Mouse (Mus musculus): ENCODE data around the gene Armcx6. TPM values are rescaled to one million over a fixed set of nuclear protein-coding genes. Genes with fewer than 3 reads are reported as not detected.
"Not testable (repeated sequence)": the region's sequence is repeated elsewhere in the genome, so short reads cannot be mapped to it uniquely, and the experiment has no call there.

The Armcx6 gene
- polyA plus RNA-seq, 1 experiment = 1.8 TPM

DNA sequence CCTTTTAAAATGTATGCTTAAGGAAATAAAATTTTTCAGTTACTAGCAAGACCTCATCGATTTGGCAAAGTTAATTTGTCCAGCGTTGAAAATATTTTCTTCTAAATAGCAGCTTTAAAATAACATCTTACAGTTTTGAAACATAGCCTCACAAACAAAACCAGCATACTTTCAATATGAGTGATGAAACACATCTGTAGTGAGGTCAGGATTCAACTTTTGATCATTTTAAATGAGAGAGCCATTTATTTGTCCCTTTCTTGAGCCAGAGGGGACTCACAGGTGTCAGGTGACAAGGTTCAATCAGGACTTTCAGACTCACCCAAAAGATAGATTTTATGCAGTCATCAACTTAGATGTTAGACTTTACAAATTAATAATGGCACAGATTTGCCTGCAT is 693 bp upstream of the Armcx6 start:
- Histone ChIP-seq H3K36me3 (ENCODE audit: control insufficient read depth, insufficient read depth, low read length) (no peaks in the 10 kb centered on the region), H3K4me1 (ENCODE audit: control insufficient read depth, insufficient read depth, low read length) (0 out of 2 replicates have a peak, but pooled peaks cover 2% of the 10 kb centered on the region), H3K4me3 (ENCODE audit: control insufficient read depth, low read depth, low read length) (no peak overlapping the region), H3K27ac (ENCODE audit: control insufficient read depth, insufficient read depth, low read depth, low read length) (no peak overlapping the region), H3K27me3 (ENCODE audit: control insufficient read depth, insufficient read depth, low read length) (no peaks in the 10 kb centered on the region)
- no peak for TF ChIP-seq POLR2A (IDR thresholded peaks at IDR 0.05; ENCODE audit: control insufficient read depth, low read depth, low read length)
- TF ChIP-seq CTCF (IDR thresholded peaks at IDR 0.05; ENCODE audit: control insufficient read depth, insufficient read depth, insufficient replicate concordance, low read depth, low read length) = no peak

DNA sequence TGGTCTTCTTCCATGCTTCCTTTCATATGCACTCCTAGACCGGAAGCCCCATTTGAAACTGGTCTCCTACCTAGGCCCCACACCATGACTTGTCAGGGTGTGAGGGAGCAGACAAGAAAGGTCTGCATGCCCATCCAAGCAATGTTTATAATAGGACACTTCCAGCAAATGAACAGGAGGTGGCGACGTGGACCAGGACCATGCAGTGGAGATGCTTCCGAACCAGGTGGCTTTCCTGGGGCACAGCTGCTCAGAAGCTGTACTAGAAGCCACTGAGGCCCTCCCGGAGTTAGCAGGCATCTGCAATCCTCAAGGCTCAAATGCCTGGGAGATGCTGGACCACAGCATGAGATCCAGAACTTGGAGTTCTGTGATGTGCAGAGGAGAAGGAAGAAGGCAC is 4.8 kb downstream of the Armcx6 start:
- Histone ChIP-seq H3K4me3 (ENCODE audit: control insufficient read depth, low read depth, low read length) (no peak overlapping the region), H3K36me3 (ENCODE audit: control insufficient read depth, insufficient read depth, low read length) (no peaks in the 10 kb centered on the region), H3K27me3 (ENCODE audit: control insufficient read depth, insufficient read depth, low read length) (no peaks in the 10 kb centered on the region), H3K27ac (ENCODE audit: control insufficient read depth, insufficient read depth, low read depth, low read length) (no peak overlapping the region), H3K4me1 (ENCODE audit: control insufficient read depth, insufficient read depth, low read length) (0 out of 2 replicates have a peak, but pooled peaks cover 2% of the 10 kb centered on the region)
- TF ChIP-seq CTCF (IDR thresholded peaks at IDR 0.05; ENCODE audit: control insufficient read depth, insufficient read depth, insufficient replicate concordance, low read depth, low read length) (peak; percentile 56; the same call in 1 of the 2 replicates), POLR2A (IDR thresholded peaks at IDR 0.05; ENCODE audit: control insufficient read depth, low read depth, low read length) (no peak)

DNA sequence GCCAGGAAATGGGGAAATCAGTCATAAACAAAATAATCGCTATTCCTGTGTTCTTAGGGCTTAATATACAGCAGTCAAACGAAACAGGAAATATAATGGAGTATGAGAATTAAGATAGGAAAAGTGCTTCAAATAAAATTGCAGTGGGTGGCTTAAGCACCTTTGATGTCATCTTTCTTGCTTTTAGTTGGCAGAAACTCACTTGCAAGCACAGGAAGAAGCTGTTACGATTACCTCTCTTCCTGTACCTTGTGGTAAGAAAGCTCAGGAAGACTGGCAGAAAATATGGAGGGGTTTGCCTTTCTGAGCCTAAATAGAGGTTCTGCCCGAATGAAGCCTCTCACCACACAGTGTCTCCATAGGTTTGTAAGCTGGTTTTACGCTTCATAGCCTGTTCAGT is 9.4 kb downstream of the Armcx6 start:
- TF ChIP-seq CTCF (IDR thresholded peaks at IDR 0.05; ENCODE audit: control insufficient read depth, insufficient read depth, insufficient replicate concordance, low read depth, low read length) = no peak
- no peak for TF ChIP-seq POLR2A (IDR thresholded peaks at IDR 0.05; ENCODE audit: control insufficient read depth, low read depth, low read length)
- no peak overlapping the region for H3K4me3 ChIP-seq (ENCODE audit: control insufficient read depth, low read depth, low read length)
- no peaks in the 10 kb centered on the region for H3K27me3 ChIP-seq (ENCODE audit: control insufficient read depth, insufficient read depth, low read length)
- H3K27ac ChIP-seq (ENCODE audit: control insufficient read depth, insufficient read depth, low read depth, low read length) = no peak overlapping the region
- H3K36me3 ChIP-seq (ENCODE audit: control insufficient read depth, insufficient read depth, low read length) = no peaks in the 10 kb centered on the region
- no peaks in the 10 kb centered on the region for H3K4me1 ChIP-seq (ENCODE audit: control insufficient read depth, insufficient read depth, low read length)

DNA sequence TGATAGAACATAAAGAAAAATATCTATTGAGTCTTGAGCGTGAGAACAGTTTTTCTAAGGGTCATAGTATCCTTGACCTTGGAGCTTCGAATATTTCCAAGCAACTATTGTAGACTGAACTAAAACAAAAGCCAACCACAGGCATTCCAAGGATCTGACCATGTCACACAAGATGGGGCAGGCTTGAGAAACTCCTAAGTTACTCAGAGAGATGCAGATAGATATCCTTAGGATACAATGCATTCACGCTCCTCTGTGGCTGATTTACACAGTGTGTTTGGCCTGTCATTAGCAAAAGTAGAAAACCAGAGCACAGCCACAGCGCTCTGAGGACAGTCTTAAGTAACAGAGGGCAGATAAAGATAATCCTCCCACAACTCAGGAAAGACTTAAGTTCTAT is 12.1 kb downstream of the Armcx6 start:
- no peak for TF ChIP-seq CTCF (IDR thresholded peaks at IDR 0.05; ENCODE audit: control insufficient read depth, insufficient read depth, insufficient replicate concordance, low read depth, low read length)
- no peak for TF ChIP-seq POLR2A (IDR thresholded peaks at IDR 0.05; ENCODE audit: control insufficient read depth, low read depth, low read length)
- Histone ChIP-seq H3K4me1 (ENCODE audit: control insufficient read depth, insufficient read depth, low read length) (no peaks in the 10 kb centered on the region), H3K27ac (ENCODE audit: control insufficient read depth, insufficient read depth, low read depth, low read length) (no peak overlapping the region), H3K36me3 (ENCODE audit: control insufficient read depth, insufficient read depth, low read length) (no peaks in the 10 kb centered on the region), H3K4me3 (ENCODE audit: control insufficient read depth, low read depth, low read length) (no peak overlapping the region), H3K27me3 (ENCODE audit: control insufficient read depth, insufficient read depth, low read length) (no peaks in the 10 kb centered on the region)

DNA sequence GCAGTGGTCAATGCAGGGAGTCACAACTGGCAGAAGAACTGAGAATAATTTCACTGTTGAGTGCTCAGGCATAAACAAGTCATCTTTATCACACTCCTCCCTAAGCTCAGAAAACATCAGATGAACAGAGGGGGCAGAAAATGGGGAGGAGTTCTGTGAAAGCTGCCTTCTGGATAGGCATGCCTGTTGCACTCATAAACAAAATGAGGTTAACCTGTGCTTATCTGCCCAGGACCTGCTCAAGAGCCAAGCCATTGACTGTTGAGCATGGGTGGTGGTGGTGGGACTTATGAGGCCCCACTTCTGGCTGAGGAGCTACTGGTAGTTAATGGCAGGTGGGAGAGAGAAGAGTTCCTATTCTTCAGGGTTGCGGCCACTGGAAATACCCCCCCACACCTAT is 13.4 kb downstream of the Armcx6 start:
- Histone ChIP-seq H3K4me1 (ENCODE audit: control insufficient read depth, insufficient read depth, low read length) (no peaks in the 10 kb centered on the region), H3K4me3 (ENCODE audit: control insufficient read depth, low read depth, low read length) (no peak overlapping the region), H3K27me3 (ENCODE audit: control insufficient read depth, insufficient read depth, low read length) (no peaks in the 10 kb centered on the region), H3K36me3 (ENCODE audit: control insufficient read depth, insufficient read depth, low read length) (no peaks in the 10 kb centered on the region), H3K27ac (ENCODE audit: control insufficient read depth, insufficient read depth, low read depth, low read length) (no peak overlapping the region)
- TF ChIP-seq POLR2A (IDR thresholded peaks at IDR 0.05; ENCODE audit: control insufficient read depth, low read depth, low read length) (no peak), CTCF (IDR thresholded peaks at IDR 0.05; ENCODE audit: control insufficient read depth, insufficient read depth, insufficient replicate concordance, low read depth, low read length) (no peak)

DNA sequence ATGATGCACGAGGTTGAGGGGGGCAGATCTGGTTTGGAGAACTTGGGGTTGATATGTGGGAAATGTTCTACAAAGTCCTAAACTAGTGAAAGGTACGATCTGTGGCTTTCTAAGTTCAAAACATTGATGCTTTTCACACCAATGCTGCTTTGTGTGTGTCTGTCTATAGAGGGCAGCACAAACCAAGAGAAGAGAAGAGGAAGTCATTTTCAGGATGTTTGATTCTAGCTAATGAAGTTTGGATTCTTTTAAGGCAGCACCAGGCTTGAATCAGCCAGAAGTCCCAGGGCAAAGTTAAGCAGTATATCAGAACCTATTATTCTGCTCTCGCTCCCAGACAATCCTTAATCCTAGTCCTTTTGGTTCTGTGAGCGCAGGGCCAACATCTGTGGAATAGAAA is 21.4 kb downstream of the Armcx6 start:
- Histone ChIP-seq H3K36me3 (ENCODE audit: control insufficient read depth, insufficient read depth, low read length) (no peaks in the 10 kb centered on the region), H3K27ac (ENCODE audit: control insufficient read depth, insufficient read depth, low read depth, low read length) (no peak overlapping the region), H3K4me3 (ENCODE audit: control insufficient read depth, low read depth, low read length) (no peak overlapping the region), H3K27me3 (ENCODE audit: control insufficient read depth, insufficient read depth, low read length) (no peaks in the 10 kb centered on the region), H3K4me1 (ENCODE audit: control insufficient read depth, insufficient read depth, low read length) (no peaks in the 10 kb centered on the region)
- TF ChIP-seq POLR2A (IDR thresholded peaks at IDR 0.05; ENCODE audit: control insufficient read depth, low read depth, low read length) = no peak
- TF ChIP-seq CTCF (IDR thresholded peaks at IDR 0.05; ENCODE audit: control insufficient read depth, insufficient read depth, insufficient replicate concordance, low read depth, low read length) = no peak

DNA sequence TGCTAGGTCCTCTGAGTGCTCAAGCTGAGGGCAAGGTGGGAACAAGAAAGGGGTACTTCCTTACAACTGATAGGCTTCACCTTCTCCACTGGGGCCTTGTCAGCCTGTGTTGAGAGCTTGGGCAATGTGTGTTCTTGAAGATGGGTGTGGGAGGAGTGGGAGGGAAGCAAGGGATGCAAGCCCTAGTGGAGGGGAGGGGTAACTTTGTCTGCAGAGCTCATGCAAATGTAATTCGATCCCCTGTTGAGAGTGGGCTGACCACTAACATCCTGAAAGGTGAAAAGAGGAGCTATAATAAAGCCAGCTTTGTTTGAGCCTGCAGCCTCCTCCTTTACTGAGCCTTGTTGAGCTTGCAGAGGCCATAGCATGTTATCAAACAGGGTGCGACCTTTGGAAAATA is 27.5 kb downstream of the Armcx6 start:
- H3K27me3 ChIP-seq (ENCODE audit: control insufficient read depth, insufficient read depth, low read length); H3K27ac ChIP-seq (ENCODE audit: control insufficient read depth, insufficient read depth, low read depth, low read length); H3K36me3 ChIP-seq (ENCODE audit: control insufficient read depth, insufficient read depth, low read length): not testable (repeated sequence)

DNA sequence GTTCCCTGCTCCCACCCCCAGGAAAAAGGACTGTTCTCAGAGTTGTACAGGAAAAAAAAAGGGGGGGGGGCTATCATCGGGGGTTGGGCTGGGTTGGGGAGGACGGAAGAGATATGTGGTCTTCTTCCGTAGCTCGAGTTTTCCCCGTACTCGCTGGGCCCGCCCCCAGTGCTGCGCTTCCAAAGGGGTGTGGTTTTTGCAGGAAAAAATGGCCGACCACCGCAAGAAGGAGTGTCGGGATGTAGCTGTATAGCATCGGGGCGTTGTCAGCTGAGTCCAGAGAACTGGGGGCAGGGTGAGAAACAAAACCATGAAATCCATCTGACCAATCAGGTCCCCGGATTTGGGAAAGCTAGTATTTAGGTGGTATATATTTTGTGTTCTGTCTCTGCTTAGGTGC is 32.7 kb downstream of the Armcx6 start:
- no peak for TF ChIP-seq CTCF (IDR thresholded peaks at IDR 0.05; ENCODE audit: control insufficient read depth, insufficient read depth, insufficient replicate concordance, low read depth, low read length)
- TF ChIP-seq POLR2A (IDR thresholded peaks at IDR 0.05; ENCODE audit: control insufficient read depth, low read depth, low read length) = no peak
- Histone ChIP-seq H3K4me1 (ENCODE audit: control insufficient read depth, insufficient read depth, low read length) (no peaks in the 10 kb centered on the region), H3K27ac (ENCODE audit: control insufficient read depth, insufficient read depth, low read depth, low read length) (peak overlapping the region; percentile 29; the same call in 1 of the 2 replicates), H3K27me3 (ENCODE audit: control insufficient read depth, insufficient read depth, low read length) (no peaks in the 10 kb centered on the region), H3K36me3 (ENCODE audit: control insufficient read depth, insufficient read depth, low read length) (no peaks in the 10 kb centered on the region), H3K4me3 (ENCODE audit: control insufficient read depth, low read depth, low read length) (peak overlapping the region; percentile 86)

More for the DNA sequence above, 27.5 kb downstream of the Armcx6 start:
- H3K4me3 ChIP-seq (ENCODE audit: control insufficient read depth, low read depth, low read length); H3K4me1 ChIP-seq (ENCODE audit: control insufficient read depth, insufficient read depth, low read length): not testable (repeated sequence)

Data from testis, adult 2 months (tissue).